Mouse (Mus musculus) midbrain, embryonic 15.5 days (tissue): ENCODE data around the gene Rdh11. TPM values are rescaled to one million over a fixed set of nuclear protein-coding genes. Genes with fewer than 3 reads are reported as not detected.
"Not testable (repeated sequence)": the region's sequence is repeated elsewhere in the genome, so short reads cannot be mapped to it uniquely, and the experiment has no call there.

Source experiments
- ATAC-seq: fragments of 200-750 bp; cut with Nextera tagmentation; replicated peaks from 2 replicates; pipeline ENCODE4 v1.8.0; 2017; ENCODE audit warnings: moderate TSS enrichment
- H3K27ac ChIP-seq: fragments of 300-500 bp; sonication (generic); 2 replicates; pipeline ENCODE4 v1.5.1; 2015; ENCODE audit warnings: mild to moderate bottlenecking, inconsistent platforms
- H3K27me3 ChIP-seq: fragments of 300-500 bp; sonication (generic); replicated peaks from 2 replicates; pipeline ENCODE4 v1.6.1; 2015; ENCODE audit warnings: inconsistent platforms
- H3K36me3 ChIP-seq: fragments of 300-500 bp; sonication (generic); replicated peaks from 2 replicates; pipeline ENCODE4 v1.6.1; 2015; ENCODE audit warnings: inconsistent platforms
- H3K4me1 ChIP-seq: fragments of 300-500 bp; sonication (generic); 2 replicates; pipeline ENCODE4 v1.6.1; 2015; ENCODE audit warnings: inconsistent platforms
- H3K4me2 ChIP-seq: fragments of 300-500 bp; sonication (generic); 2 replicates; pipeline ENCODE4 v1.6.1; 2015; ENCODE audit warnings: inconsistent platforms, mild to moderate bottlenecking, moderate library complexity
- H3K4me3 ChIP-seq: fragments of 300-500 bp; sonication (generic); 2 replicates; pipeline ENCODE4 v1.5.1; 2015; ENCODE audit warnings: mild to moderate bottlenecking, inconsistent platforms
- H3K9ac ChIP-seq: fragments of 300-500 bp; sonication (generic); 2 replicates; pipeline ENCODE4 v1.6.1; 2015; ENCODE audit warnings: mild to moderate bottlenecking, inconsistent platforms
- H3K9me3 ChIP-seq: fragments of 300-500 bp; sonication (generic); 2 replicates; pipeline ENCODE4 v1.6.1; 2016; ENCODE audit warnings: inconsistent platforms
- WGBS: fragments of 180-500 bp; shearing (Covaris S2); methylation state at CpG from one replicate; pipeline ENCODE4 v1.1.7; 2015; ENCODE audit warnings: mixed read lengths; 5-methylcytosine and 5-hydroxymethylcytosine counted together
- polyA plus RNA-seq: library from polyadenylated mRNA; unstranded; fragments of >200 nt; fragmentation: Nextera tagmentation; extraction: Ambion mirVana; gene quantifications from 2 replicates; pipeline ENCODE4 v1.2.1, GENCODE M21; 2015

The Rdh11 gene
- 31.0 and 33.7 TPM in 2 replicates for polyA plus RNA-seq

GRCm38 (mm10) chr12:79192193-79192592 lies at the start of gene Rdh11:
Gene Rdh11 (minus strand): TSS chr12:79192293.
- Histone ChIP-seq H3K9me3 (no peaks in the 10 kb centered on the region), H3K27ac (peak within 1 kb of the TSS; percentile 79), H3K9ac (peak within 1 kb of the TSS; percentile 57), H3K4me3 (peak within 1 kb of the TSS; percentile 52), H3K27me3 (no peaks in the 10 kb centered on the region), H3K36me3 (no peaks in the 10 kb centered on the region), H3K4me2 (peak within 1 kb of the TSS; percentile 65), H3K4me1 (peaks cover 17% of the 10 kb centered on the region)
- no peak; the same call in 1 of the 2 replicates for ATAC-seq
- 66% methylated on average over 6 of the region's 6 CpGs for WGBS

GRCm38 (mm10) chr12:79235485-79236080 lies 43.5 kb upstream of the Rdh11 start:
- H3K4me1 ChIP-seq: no peaks in the 10 kb centered on the region
- H3K27me3 ChIP-seq: no peaks in the 10 kb centered on the region
- no peak overlapping the region for H3K27ac ChIP-seq
- H3K9me3 ChIP-seq: no peaks in the 10 kb centered on the region
- WGBS: 78% methylated on average over 11 of the region's 11 CpGs
- no peak for ATAC-seq
- no peak overlapping the region for H3K4me3 ChIP-seq
- no peak overlapping the region for H3K4me2 ChIP-seq
- H3K9ac ChIP-seq: no peak overlapping the region
- H3K36me3 ChIP-seq: peaks cover 47% of the 10 kb centered on the region

- Histone ChIP-seq H3K27ac (no peak overlapping the region), H3K4me2 (no peak overlapping the region), H3K36me3 (no peaks in the 10 kb centered on the region), H3K9me3 (no peaks in the 10 kb centered on the region), H3K4me3 (no peak overlapping the region), H3K9ac (no peak overlapping the region), H3K4me1 (no peaks in the 10 kb centered on the region), H3K27me3 (no peaks in the 10 kb centered on the region)
- WGBS: 78% methylated on average over 5 of the region's 5 CpGs
- ATAC-seq: no peak
These were observed 25.4 kb upstream of the Rdh11 start for GRCm38 (mm10) chr12:79217511-79217910.

GRCm38 (mm10) chr12:79211447-79211846 lies 19.4 kb upstream of the Rdh11 start:
- Histone ChIP-seq H3K27ac (no peak overlapping the region), H3K9me3 (no peaks in the 10 kb centered on the region), H3K9ac (no peak overlapping the region), H3K36me3 (no peaks in the 10 kb centered on the region), H3K4me3 (no peak overlapping the region), H3K4me2 (no peak overlapping the region), H3K27me3 (no peaks in the 10 kb centered on the region), H3K4me1 (peaks cover 4% of the 10 kb centered on the region; the same call in 1 of the 2 replicates)
- no peak for ATAC-seq
- WGBS: 91% methylated on average over 8 of the region's 8 CpGs

- Histone ChIP-seq H3K36me3 (no peaks in the 10 kb centered on the region), H3K9ac (peak within 1 kb of the TSS; percentile 22), H3K27ac (no peak within 1 kb of the TSS), H3K4me1 (peaks cover 4% of the 10 kb centered on the region; the same call in 1 of the 2 replicates), H3K4me3 (peak within 1 kb of the TSS; percentile 41), H3K9me3 (no peaks in the 10 kb centered on the region), H3K4me2 (peak within 1 kb of the TSS; percentile 63), H3K27me3 (no peaks in the 10 kb centered on the region)
- 4% methylated on average over 13 of the region's 13 CpGs for WGBS
- ATAC-seq: peak; percentile 58; the same call in 1 of the 2 replicates
These were observed 16.8 kb upstream of the Rdh11 start, which contains the start of gene Rdh12 for GRCm38 (mm10) chr12:79208703-79209464. Gene Rdh12 (plus strand): TSS chr12:79208914.

GRCm38 (mm10) chr12:79201882-79202281 lies 9.8 kb upstream of the Rdh11 start:
- no peaks in the 10 kb centered on the region for H3K27me3 ChIP-seq
- H3K36me3 ChIP-seq: no peaks in the 10 kb centered on the region
- H3K4me1 ChIP-seq: no peaks in the 10 kb centered on the region
- ATAC-seq: no peak
- no peak overlapping the region for H3K27ac ChIP-seq
- 83% methylated on average over 3 of the region's 3 CpGs for WGBS
- H3K4me3 ChIP-seq: no peak overlapping the region
- H3K9ac ChIP-seq: no peak overlapping the region
- no peaks in the 10 kb centered on the region for H3K9me3 ChIP-seq
- H3K4me2 ChIP-seq: no peak overlapping the region

GRCm38 (mm10) chr12:79197105-79197504 lies 5.0 kb upstream of the Rdh11 start:
- no peak overlapping the region for H3K4me2 ChIP-seq
- no peak overlapping the region for H3K27ac ChIP-seq
- no peak overlapping the region for H3K9ac ChIP-seq
- H3K9me3 ChIP-seq: no peaks in the 10 kb centered on the region
- H3K36me3 ChIP-seq: no peaks in the 10 kb centered on the region
- H3K27me3 ChIP-seq: no peaks in the 10 kb centered on the region
- ATAC-seq: no peak
- WGBS: 89% methylated on average over 5 of the region's 5 CpGs
- no peak overlapping the region for H3K4me3 ChIP-seq
- H3K4me1 ChIP-seq: peaks cover under 1% of the 10 kb centered on the region; the same call in 1 of the 2 replicates

- ATAC-seq: no peak
- 1% methylated on average over 3 of the region's 3 CpGs for WGBS
These were observed 1.3 kb upstream of the Rdh11 start for GRCm38 (mm10) chr12:79193441-79193840.

GRCm38 (mm10) chr12:79191701-79192100 lies 392 bp downstream of the Rdh11 start:
- Histone ChIP-seq H3K4me2 (peak overlapping the region; percentile 65), H3K9ac (peak overlapping the region; percentile 57), H3K4me3 (peak overlapping the region; percentile 52), H3K27me3 (no peaks in the 10 kb centered on the region), H3K27ac (peak overlapping the region; percentile 79), H3K36me3 (peaks cover under 1% of the 10 kb centered on the region; the same call in 1 of the 2 replicates), H3K4me1 (peaks cover 17% of the 10 kb centered on the region), H3K9me3 (no peaks in the 10 kb centered on the region)
- peak; percentile 82 for ATAC-seq
- 4% methylated on average over 14 of the region's 14 CpGs for WGBS

More at GRCm38 (mm10) chr12:79193441-79193840, 1.3 kb upstream of the Rdh11 start:
- Histone ChIP-seq H3K4me1 (peaks cover 17% of the 10 kb centered on the region), H3K9ac (no peak overlapping the region), H3K27ac (no peak overlapping the region), H3K9me3 (no peaks in the 10 kb centered on the region), H3K36me3 (no peaks in the 10 kb centered on the region), H3K4me3 (no peak overlapping the region), H3K27me3 (no peaks in the 10 kb centered on the region), H3K4me2 (no peak overlapping the region)

GRCm38 (mm10) chr12:79190931-79191673 lies 991 bp downstream of the Rdh11 start:
- Histone ChIP-seq H3K36me3 (peaks cover 6% of the 10 kb centered on the region; the same call in 1 of the 2 replicates), H3K4me3 (peak overlapping the region; percentile 52), H3K4me2 (peak overlapping the region; percentile 65), H3K9me3 (no peaks in the 10 kb centered on the region), H3K27me3 (no peaks in the 10 kb centered on the region), H3K9ac (peak overlapping the region; percentile 57), H3K4me1 (peaks cover 17% of the 10 kb centered on the region), H3K27ac (peak overlapping the region; percentile 79)
- ATAC-seq: peak; percentile 97
- WGBS: under 1% methylated on average over 18 of the region's 18 CpGs

GRCm38 (mm10) chr12:79185160-79185559 lies 6.9 kb downstream of the Rdh11 start:
- H3K27me3 ChIP-seq, H3K4me3 ChIP-seq, ATAC-seq, H3K9me3 ChIP-seq, H3K4me1 ChIP-seq, H3K4me2 ChIP-seq, H3K9ac ChIP-seq, H3K27ac ChIP-seq: not testable (repeated sequence)
- peaks cover 56% of the 10 kb centered on the region for H3K36me3 ChIP-seq
- 96% methylated on average over 5 of the region's 6 CpGs for WGBS

- Histone ChIP-seq H3K9ac (no peak overlapping the region), H3K27ac (no peak overlapping the region), H3K4me1 (peaks cover 8% of the 10 kb centered on the region), H3K27me3 (no peaks in the 10 kb centered on the region), H3K4me3 (no peak overlapping the region), H3K4me2 (no peak overlapping the region), H3K36me3 (peaks cover 28% of the 10 kb centered on the region; the same call in 1 of the 2 replicates), H3K9me3 (no peaks in the 10 kb centered on the region)
- WGBS: 90% methylated on average over 5 of the region's 5 CpGs
- ATAC-seq: no peak
These were observed 16.1 kb downstream of the Rdh11 start for GRCm38 (mm10) chr12:79175998-79176397.
